11 mouse cellular contexts compared by ENCODE assay signal in genomic region chr5:29737471-29737870, GRCm38 (mm10). TPM values are rescaled to one million over a fixed set of nuclear protein-coding genes. Genes with fewer than 3 reads are reported as not detected.
A peak's percentile ranks its signal among the peaks of the same experiment; 100 is the strongest.
DNase-seq lines count a peak whose midpoint lies in the region; ATAC-seq and TF ChIP-seq lines count a peak whose summit lies in the region.
"Had no signal": no experiment of that assay in that cellular context is flagged by ENCODE, and none has a peak within 500 bp of the region (broad histone marks: within the 10 kb centered on the region; RNA-seq: fewer than 3 reads in every experiment).

No protein-coding gene starts in this region.

- H3K4me3 ChIP-seq in gastrocnemius, adult 2 months = peak overlapping the region; percentile 86
- H3K4me3 ChIP-seq in forebrain, embryonic 12.5 days (replicated peaks) = peak overlapping the region; percentile 98; the same call in 1 of the 2 replicates
- peak overlapping the region; percentile 95 for H3K4me3 ChIP-seq in liver, embryonic 11.5 days (ENCODE audit: low read depth, low read length)

- intact Hi-C loops in gastrocnemius, adult 2 months (cut with DNase I) = no loop called here

- no peak overlapping the region for H3K9ac ChIP-seq in forebrain, embryonic 12.5 days
- H3K9ac ChIP-seq in liver, embryonic 11.5 days (ENCODE audit: low read depth, low read length) = peak overlapping the region; percentile 95

- H3K4me1 ChIP-seq in forebrain, embryonic 12.5 days = peaks cover 27% of the 10 kb centered on the region
- H3K4me1 ChIP-seq in liver, embryonic 11.5 days (replicated peaks; ENCODE audit: control insufficient read depth, insufficient read depth, low read length) = peaks cover 18% of the 10 kb centered on the region

- no peak for TF ChIP-seq CTCF in gastrocnemius, adult 2 months (IDR thresholded peaks at IDR 0.05)

- H3K9me3 ChIP-seq in forebrain, embryonic 12.5 days = no peaks in the 10 kb centered on the region
- H3K9me3 ChIP-seq in liver, embryonic 11.5 days (ENCODE audit: control insufficient read depth, low read length) = no peaks in the 10 kb centered on the region

- 85% methylated on average over 5 of the region's 5 CpGs for WGBS in forebrain, embryonic 12.5 days
- WGBS in liver, embryonic 11.5 days = 87% methylated on average over 5 of the region's 5 CpGs

- no peak for DNase-seq in gastrocnemius, adult 2 months
- DNase-seq in gastrocnemius, adult 18-20 months (ENCODE audit: low spot score) = no peak
- peak; percentile 25 for DNase-seq in 3T3-L1 (ENCODE audit: low read depth, low spot score)
- no peak for DNase-seq in liver, embryonic 11.5 days (ENCODE audit: low spot score)
- DNase-seq in ovary, postnatal 14 days (ENCODE audit: low spot score) = no peak
- no peak for DNase-seq in Muller cell, postnatal 12 days (ENCODE audit: inconsistent ontology term)
- DNase-seq in cerebellum, adult 9-10 months = no peak
- DNase-seq: cerebellum, postnatal 10 days had no signal

- peak overlapping the region; percentile 98 for H3K27ac ChIP-seq in gastrocnemius, adult 2 months
- no peak overlapping the region for H3K27ac ChIP-seq in forebrain, embryonic 12.5 days
- H3K27ac ChIP-seq in liver, embryonic 11.5 days (ENCODE audit: low read depth, low read length) = no peak overlapping the region

- no peak for ATAC-seq in forebrain, embryonic 12.5 days (ENCODE audit: low FRiP score)
- no peak for ATAC-seq in liver, embryonic 11.5 days (replicated peaks; ENCODE audit: low FRiP score)

- H3K4me2 ChIP-seq in forebrain, embryonic 12.5 days = peak overlapping the region; percentile 79
- H3K4me2 ChIP-seq in liver, embryonic 11.5 days = peak overlapping the region; percentile 72

- no peaks in the 10 kb centered on the region for H3K36me3 ChIP-seq in forebrain, embryonic 12.5 days (replicated peaks)
- H3K36me3 ChIP-seq in liver, embryonic 11.5 days (ENCODE audit: control insufficient read depth, insufficient read depth, low read length) = no peaks in the 10 kb centered on the region; the same call in 1 of the 2 replicates

- no peaks in the 10 kb centered on the region for H3K27me3 ChIP-seq in forebrain, embryonic 12.5 days
- H3K27me3 ChIP-seq in liver, embryonic 11.5 days (replicated peaks; ENCODE audit: control insufficient read depth, insufficient read depth, low read length) = no peaks in the 10 kb centered on the region

RNA-seq across cellular contexts. Expression of gene Gm5129, which starts 1.7 kb away (rescaled TPM):
- not detected for total RNA-seq in gastrocnemius, adult 2 months (2021)
- 1 to 10 TPM in 1 of 2 experiments, not detected in 1; 1.1 TPM for total RNA-seq in gastrocnemius, adult 18-20 months (2021)
- polyA plus RNA-seq in forebrain, embryonic 12.5 days (2016; fragmentation: Nextera tagmentation; extraction: Ambion mirVana) = not detected in 2 replicates
- polyA plus RNA-seq in liver, embryonic 11.5 days (2014; fragmentation: Nextera tagmentation; extraction: Ambion mirVana) = not detected in 2 replicates
- total RNA-seq: layer of hippocampus, postnatal 14 days had no signal
- polyA plus RNA-seq: spleen, adult 2 months had no signal

RNA-seq across cellular contexts. Expression of gene Dnajb6, which starts 2.0 kb away (rescaled TPM):
- 10 to 100 TPM; 76.9 to 78.9 TPM for total RNA-seq in gastrocnemius, adult 2 months (2021)
- total RNA-seq in gastrocnemius, adult 18-20 months (2021) = 10 to 100 TPM; 76.6 to 88.0 TPM
- 241 and 255 TPM in 2 replicates for polyA plus RNA-seq in forebrain, embryonic 12.5 days (2016; fragmentation: Nextera tagmentation; extraction: Ambion mirVana)
- polyA plus RNA-seq in liver, embryonic 11.5 days (2014; fragmentation: Nextera tagmentation; extraction: Ambion mirVana) = 141 and 151 TPM in 2 replicates
